Mouse (Mus musculus) lung, adult 2 months (tissue): ENCODE results near the gene Evx1.

Experiments used
- CTCF ChIP-seq: fragments of 200-500 bp; IDR thresholded peaks from 2 replicates; pipeline ENCODE4 v1.5.1; 2011; ENCODE audit warnings: mild to moderate bottlenecking, low read length, control low read depth; ENCODE audit not compliant: insufficient read depth
- POLR2A ChIP-seq: fragments of 200-500 bp; IDR thresholded peaks from 2 replicates; pipeline ENCODE4 v1.6.1; 2011; ENCODE audit warnings: low read depth, mild to moderate bottlenecking, control low read depth, low read length, borderline replicate concordance; ENCODE audit errors: extremely low read depth

DNA sequence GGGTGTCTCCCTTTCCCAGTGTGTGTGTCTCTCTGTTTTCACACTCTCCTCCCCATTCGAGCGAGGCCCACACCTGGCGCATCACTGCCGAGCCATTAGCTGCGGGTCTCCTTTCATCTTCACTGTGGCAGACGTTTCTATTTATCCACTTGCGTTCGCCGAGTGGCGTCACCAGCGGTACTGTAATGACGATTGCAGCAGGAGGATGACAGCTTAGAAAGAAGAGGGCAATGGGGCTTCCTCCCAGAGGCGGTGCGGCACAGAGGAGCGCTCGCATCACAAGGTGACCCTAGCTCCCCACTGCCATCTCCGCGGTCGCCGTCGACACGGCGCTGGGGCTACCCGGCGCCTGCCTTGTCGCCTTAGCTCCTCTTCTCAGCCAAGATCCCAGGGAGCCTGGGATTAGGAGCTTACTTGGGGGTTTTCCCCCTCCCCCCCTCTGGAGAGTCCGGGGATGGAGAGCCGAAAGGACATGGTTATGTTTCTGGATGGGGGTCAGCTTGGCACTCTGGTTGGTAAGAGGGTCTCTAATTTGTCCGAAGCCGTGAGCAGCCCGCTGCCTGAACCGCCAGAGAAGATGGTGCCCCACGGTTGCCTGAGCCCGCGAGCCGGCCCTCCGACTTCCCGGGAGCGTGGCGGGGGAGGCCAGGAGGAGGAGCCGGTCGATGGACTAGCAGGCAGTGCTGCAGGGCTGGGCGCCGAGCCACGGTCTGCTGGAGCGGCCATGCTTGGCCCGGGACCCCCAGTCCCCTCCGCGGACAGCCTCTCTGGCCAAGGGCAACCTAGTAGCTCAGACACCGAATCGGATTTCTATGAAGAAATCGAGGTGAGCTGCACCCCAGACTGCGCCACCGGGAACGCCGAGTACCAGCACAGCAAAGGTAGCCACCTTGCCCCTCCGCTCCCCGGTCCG lies at the start of gene Evx1:
- TF ChIP-seq CTCF (no peak), POLR2A (no peak)
